Comparison of ENCODE assay signal across 25 mouse cellular contexts in genomic region chr6:54265384-54265783, GRCm38 (mm10).
DNase-seq lines count a peak whose midpoint lies in the region; ATAC-seq and TF ChIP-seq lines count a peak whose summit lies in the region.
"Had no signal": no experiment of that assay in that cellular context is flagged by ENCODE, and none has a peak within 500 bp of the region (broad histone marks: within the 10 kb centered on the region; RNA-seq: fewer than 3 reads in every experiment).

No protein-coding gene starts in this region.

- no peak for TF ChIP-seq POLR2A in testis, adult 2 months (IDR thresholded peaks at IDR 0.05; ENCODE audit: control insufficient read depth, low read depth, low read length)

- peak; percentile 70 for DNase-seq in heart, adult 11 months
- DNase-seq in heart, postnatal 36 days = no peak
- DNase-seq in testis, postnatal 14 days (ENCODE audit: low spot score) = no peak
- DNase-seq: adrenal gland, adult 8-10 months; adrenal gland, postnatal 14 days; adrenal gland, postnatal 36 days; cerebellum, adult 11 months; cerebellum, adult 18-20 months; cerebellum, adult 9-10 months; cerebellum, postnatal 10 days; cerebellum, postnatal 25 days; embryo, embryonic 11 days had no signal

- H3K4me1 ChIP-seq in testis, adult 2 months (ENCODE audit: control insufficient read depth, insufficient read depth, low read length) = peaks cover 4% of the 10 kb centered on the region; the same call in 1 of the 2 replicates
- H3K4me1 ChIP-seq: embryonic facial prominence, embryonic 13.5 days; embryonic facial prominence, embryonic 15.5 days had no signal

- ATAC-seq in CD4-positive, CD25-positive, alpha-beta regulatory T cell, adult 4 months = no peak
- ATAC-seq: activated CD4-positive, CD25-positive, alpha-beta regulatory T cell, adult 4 months; forebrain, embryonic 14.5 days; forebrain, embryonic 16.5 days; Patski had no signal

- no peaks in the 10 kb centered on the region for H3K27me3 ChIP-seq in testis, adult 2 months (ENCODE audit: control insufficient read depth, insufficient read depth, low read length)
- H3K27me3 ChIP-seq: CH12.LX; embryonic facial prominence, embryonic 13.5 days; embryonic facial prominence, embryonic 15.5 days; forebrain, embryonic 12.5 days; Patski had no signal

- H3K27ac ChIP-seq in testis, adult 2 months (ENCODE audit: control insufficient read depth, insufficient read depth, low read depth, low read length) = no peak overlapping the region
- H3K27ac ChIP-seq: embryonic facial prominence, embryonic 13.5 days; embryonic facial prominence, embryonic 15.5 days; forebrain, embryonic 10.5 days; forebrain, embryonic 12.5 days had no signal

- H3K36me3 ChIP-seq in testis, adult 2 months (ENCODE audit: control insufficient read depth, insufficient read depth, low read length) = no peaks in the 10 kb centered on the region
- H3K36me3 ChIP-seq: embryonic facial prominence, embryonic 13.5 days; embryonic facial prominence, embryonic 15.5 days; forebrain, embryonic 10.5 days; forebrain, embryonic 12.5 days; G1E had no signal

- no peak for TF ChIP-seq CTCF in testis, adult 2 months (IDR thresholded peaks at IDR 0.05; ENCODE audit: control insufficient read depth, insufficient read depth, insufficient replicate concordance, low read depth, low read length)

- H3K4me3 ChIP-seq in testis, adult 2 months (ENCODE audit: control insufficient read depth, low read depth, low read length) = peak overlapping the region; percentile 85
- H3K4me3 ChIP-seq: embryonic facial prominence, embryonic 13.5 days; embryonic facial prominence, embryonic 15.5 days; erythroblast, embryonic 14.5 days; forebrain, embryonic 10.5 days; forebrain, embryonic 12.5 days had no signal

- intact Hi-C loops in heart, postnatal 36 days (cut with DNase I) = no loop called here
